Mouse (Mus musculus) MEL (cell line): ENCODE results near the gene Sept9. TPM values are rescaled to one million over a fixed set of nuclear protein-coding genes. Genes with fewer than 3 reads are reported as not detected.

ENCODE experiments used
- DNase-seq: peaks from one replicate; pipeline ENCODE4 v3.0.0; 2011; ENCODE audit warnings: low read depth, low spot score
- H3K27ac ChIP-seq: 2 replicates; pipeline ENCODE4 v1.5.1; 2012; ENCODE audit warnings: low read depth, mild to moderate bottlenecking, control low read depth, low read length, moderate library complexity; ENCODE audit not compliant: control insufficient read depth
- H3K27me3 ChIP-seq, 2 experiments: fragments of 150-350 bp in 1 of 2; sonication (generic) in 1 of 2; 2 replicates each; pipeline ENCODE4 v1.6.1; 2012; ENCODE audit warnings: low read length in 2 of 2, mild to moderate bottlenecking in 2 of 2, improper control_type of control experiment in 1 of 2, moderate library complexity in 1 of 2; ENCODE audit not compliant: insufficient read depth in 2 of 2, control insufficient read depth in 1 of 2
- H3K36me3 ChIP-seq, 2 experiments: 2 replicates each; pipeline ENCODE4 v1.6.1; 2012 to 2014; ENCODE audit warnings: low read length in 2 of 2, improper control_type of control experiment in 1 of 2, inconsistent platforms in 1 of 2, mild to moderate bottlenecking in 1 of 2; ENCODE audit not compliant: insufficient read depth in 2 of 2, control insufficient read depth in 1 of 2
- H3K4me1 ChIP-seq, 2 experiments: fragments of 150-350 bp in 1 of 2; sonication (generic) in 1 of 2; 2 replicates each; pipeline ENCODE4 v1.6.1; 2012; ENCODE audit warnings: low read length in 2 of 2, improper control_type of control experiment in 1 of 2, mild to moderate bottlenecking in 1 of 2; ENCODE audit not compliant: insufficient read depth in 2 of 2, control insufficient read depth in 1 of 2
- H3K4me3 ChIP-seq, 2 experiments: fragments of 150-350 bp in 1 of 2; sonication (generic) in 1 of 2; 2 replicates each; pipeline ENCODE4 v1.5.1; 2012; ENCODE audit warnings: low read depth in 2 of 2, low read length in 2 of 2, mild to moderate bottlenecking in 2 of 2, moderate library complexity in 2 of 2, control low read depth in 1 of 2, improper control_type of control experiment in 1 of 2; ENCODE audit not compliant: control insufficient read depth in 1 of 2, insufficient read depth in 1 of 2
- H3K79me2 ChIP-seq: 2 replicates; pipeline ENCODE4 v1.6.1; 2012; ENCODE audit warnings: mild to moderate bottlenecking, low read length, moderate library complexity; ENCODE audit not compliant: control insufficient read depth, poor library complexity, insufficient read depth
- H3K9ac ChIP-seq: 2 replicates; pipeline ENCODE4 v1.6.1; 2012; ENCODE audit warnings: low read depth, mild to moderate bottlenecking, control low read depth, low read length, moderate library complexity; ENCODE audit not compliant: control insufficient read depth, poor library complexity, severe bottlenecking
- H3K9me3 ChIP-seq: fragments of 150-350 bp; sonication (generic); replicated peaks from 2 replicates; pipeline ENCODE4 v1.6.1; 2012; ENCODE audit warnings: mild to moderate bottlenecking, low read length, improper control_type of control experiment, moderate library complexity; ENCODE audit not compliant: insufficient read depth
- CHD1 ChIP-seq: IDR thresholded peaks from 2 replicates; pipeline ENCODE4 v1.6.1; 2012; ENCODE audit warnings: low read depth, mild to moderate bottlenecking, inconsistent platforms, low read length, improper control_type of control experiment
- E2F4 ChIP-seq: IDR thresholded peaks from 2 replicates; pipeline ENCODE4 v1.6.1; 2011; ENCODE audit warnings: low read depth, low read length, improper control_type of control experiment, borderline replicate concordance
- ELF1 ChIP-seq: IDR thresholded peaks from 2 replicates; pipeline ENCODE4 v1.6.1; 2014; ENCODE audit warnings: low read depth, mild to moderate bottlenecking, inconsistent platforms, low read length, improper control_type of control experiment, moderate library complexity
- EP300 ChIP-seq, 2 experiments: IDR thresholded peaks; 2 replicates each; pipeline ENCODE4 v1.6.1; 2011; ENCODE audit warnings: improper control_type of control experiment in 2 of 2, low read length in 2 of 2, low read depth in 1 of 2, mild to moderate bottlenecking in 1 of 2
- ETS1 ChIP-seq: IDR thresholded peaks from 2 replicates; pipeline ENCODE4 v1.6.1; 2012; ENCODE audit warnings: low read depth, mild to moderate bottlenecking, inconsistent platforms, low read length, improper control_type of control experiment, moderate library complexity
- MAX ChIP-seq: IDR thresholded peaks from 2 replicates; pipeline ENCODE4 v1.6.1; 2011; ENCODE audit warnings: low read length, improper control_type of control experiment
- MAZ ChIP-seq: IDR thresholded peaks from 2 replicates; pipeline ENCODE4 v1.6.1; 2012; ENCODE audit warnings: low read depth, mild to moderate bottlenecking, inconsistent platforms, low read length, improper control_type of control experiment
- MYB ChIP-seq: IDR thresholded peaks from 2 replicates; pipeline ENCODE4 v1.6.1; 2011; ENCODE audit warnings: mild to moderate bottlenecking, low read depth, low read length, improper control_type of control experiment
- MYC ChIP-seq: IDR thresholded peaks from 2 replicates; pipeline ENCODE4 v1.6.1; 2011; ENCODE audit warnings: low read depth, mild to moderate bottlenecking, low read length, improper control_type of control experiment, moderate library complexity
- NRF1 ChIP-seq: IDR thresholded peaks from 2 replicates; pipeline ENCODE4 v1.6.1; 2014; ENCODE audit warnings: low read depth, mild to moderate bottlenecking, inconsistent platforms, low read length, improper control_type of control experiment, moderate library complexity; ENCODE audit not compliant: poor library complexity, insufficient read depth, severe bottlenecking
- POLR2A ChIP-seq, 2 experiments: IDR thresholded peaks; 2 replicates each; pipeline ENCODE4 v1.6.1; 2011 to 2012; ENCODE audit warnings: low read length in 2 of 2, mild to moderate bottlenecking in 2 of 2, control low read depth in 1 of 2, improper control_type of control experiment in 1 of 2, low read depth in 1 of 2, moderate library complexity in 1 of 2; ENCODE audit not compliant: control insufficient read depth in 1 of 2, insufficient read depth in 1 of 2, poor library complexity in 1 of 2
- POLR2AphosphoS5 ChIP-seq: IDR thresholded peaks from 2 replicates; pipeline ENCODE4 v1.6.1; 2012; ENCODE audit warnings: low read depth, borderline replicate concordance, mild to moderate bottlenecking, inconsistent platforms, low read length, moderate library complexity, mixed read lengths
- RAD21 ChIP-seq: IDR thresholded peaks from 2 replicates; pipeline ENCODE4 v1.6.1; 2011; ENCODE audit warnings: mild to moderate bottlenecking, low read depth, low read length, improper control_type of control experiment
- RCOR1 ChIP-seq: IDR thresholded peaks from 2 replicates; pipeline ENCODE4 v1.6.1; 2012; ENCODE audit warnings: low read depth, mild to moderate bottlenecking, inconsistent platforms, low read length, improper control_type of control experiment
- TBP ChIP-seq: IDR thresholded peaks from 2 replicates; pipeline ENCODE4 v1.8.0; 2011; ENCODE audit warnings: low read depth, low read length, improper control_type of control experiment
- USF1 ChIP-seq: IDR thresholded peaks from 2 replicates; pipeline ENCODE4 v1.6.1; 2014; ENCODE audit warnings: low read depth, mild to moderate bottlenecking, inconsistent platforms, low read length, improper control_type of control experiment, moderate library complexity
- USF2 ChIP-seq, 2 experiments: IDR thresholded peaks; 2 replicates each; pipeline ENCODE4 v1.6.1; 2011 to 2012; ENCODE audit warnings: improper control_type of control experiment in 2 of 2, low read length in 2 of 2, borderline replicate concordance in 1 of 2, inconsistent platforms in 1 of 2, low read depth in 1 of 2, mild to moderate bottlenecking in 1 of 2; ENCODE audit not compliant: insufficient read depth in 1 of 2
- ZC3H11A ChIP-seq: IDR thresholded peaks from 2 replicates; pipeline ENCODE4 v1.6.1; 2012; ENCODE audit warnings: low read depth, mild to moderate bottlenecking, inconsistent platforms, low read length, improper control_type of control experiment
- ZMIZ1 ChIP-seq: IDR thresholded peaks from 2 replicates; pipeline ENCODE4 v1.6.1; 2012; ENCODE audit warnings: low read depth, mild to moderate bottlenecking, inconsistent platforms, low read length, improper control_type of control experiment, moderate library complexity
- polyA plus RNA-seq, 2 experiments: library from polyadenylated mRNA; stranded (reverse) in 1 of 2; unstranded in 1 of 2; fragments of >175 nt in 1 of 2; fragments of >200 nt in 1 of 2; gene quantifications; 2 replicates each; pipeline versions ENCODE4 v1.2.1 to v1.2.4; 2012; ENCODE audit warnings: low replicate concordance in 2 of 2, low read depth in 1 of 2; ENCODE audit not compliant: insufficient read length in 2 of 2, insufficient read depth in 1 of 2, missing spikeins in 1 of 2
- total RNA-seq: library from RNA; depleted of rRNA; stranded (reverse); fragments of 300-350 nt; gene quantifications from 2 replicates; pipeline ENCODE4 v1.2.3, GENCODE M21; 2012

Sept9 gene
- total and polyA plus RNA-seq, 3 experiments = 49.7 to 196 (median 163) TPM

GRCm38 (mm10) chr11:117191524-117191923, 7.9 kb upstream of the Sept9 start:
- no peak overlapping the region for H3K9ac ChIP-seq
- peaks cover 0 to 5% of the 10 kb centered on the region in 2 experiments; a peak in 1 of 4 replicates for H3K4me1 ChIP-seq
- H3K9me3 ChIP-seq = no peaks in the 10 kb centered on the region
- no peaks in the 10 kb centered on the region for H3K36me3 ChIP-seq
- no peak for TF ChIP-seq EP300 (IDR thresholded peaks at IDR 0.05; ENCODE audit: low read depth in 1 of 2, low read length in 2 of 2)
- TF ChIP-seq CHD1 = no peak
- no peak for TF ChIP-seq E2F4
- TF ChIP-seq MYB = no peak
- DNase-seq = no peak
- no peak overlapping the region for H3K27ac ChIP-seq
- H3K4me3 ChIP-seq = no peak overlapping the region
- no peaks in the 10 kb centered on the region for H3K79me2 ChIP-seq
- peaks cover 7 to 17% of the 10 kb centered on the region in 2 experiments for H3K27me3 ChIP-seq

DNA sequence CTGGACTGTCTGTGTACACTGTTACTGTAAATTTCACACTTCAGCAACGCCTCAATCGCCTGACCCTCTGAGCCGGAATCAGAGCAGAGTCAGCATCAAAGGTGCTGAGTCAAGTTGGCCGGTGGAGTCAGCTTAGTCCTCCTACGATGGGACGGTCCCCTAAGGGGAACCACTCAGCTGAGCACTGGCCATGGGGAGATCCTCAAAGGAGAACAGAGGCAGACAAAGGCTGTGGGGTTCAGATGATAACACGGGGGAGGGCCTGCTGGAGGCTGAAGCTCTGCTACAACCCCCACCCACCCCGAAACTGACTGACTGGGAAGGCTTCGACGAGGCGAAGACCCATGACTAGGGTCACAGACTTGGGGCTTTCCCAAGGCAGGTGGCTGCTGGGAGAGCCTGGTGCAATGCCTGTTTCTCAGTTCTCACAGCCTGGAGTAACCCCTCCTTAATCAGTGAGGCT, 5.0 kb upstream of the Sept9 start:
- DNase-seq = peak; percentile 48
- no peak overlapping the region for H3K27ac ChIP-seq
- no peaks in the 10 kb centered on the region for H3K9me3 ChIP-seq
- H3K4me1 ChIP-seq = peaks cover 0 to 5% of the 10 kb centered on the region in 2 experiments; a peak in 1 of 4 replicates
- no peaks in the 10 kb centered on the region for H3K36me3 ChIP-seq
- H3K4me3 ChIP-seq = no peak overlapping the region
- TF ChIP-seq MAZ = no peak
- no peak for TF ChIP-seq RAD21
- TF ChIP-seq POLR2A (IDR thresholded peaks at IDR 0.05; ENCODE audit: control insufficient read depth in 1 of 2, insufficient read depth in 1 of 2, low read depth in 1 of 2, low read length in 2 of 2, poor library complexity in 1 of 2) = no peak
- TF ChIP-seq MAX = no peak
- H3K27me3 ChIP-seq = peaks cover 1 to 2% of the 10 kb centered on the region in 2 experiments; a peak in 2 of 4 replicates
- H3K9ac ChIP-seq = no peak overlapping the region
- H3K79me2 ChIP-seq = no peaks in the 10 kb centered on the region

DNA sequence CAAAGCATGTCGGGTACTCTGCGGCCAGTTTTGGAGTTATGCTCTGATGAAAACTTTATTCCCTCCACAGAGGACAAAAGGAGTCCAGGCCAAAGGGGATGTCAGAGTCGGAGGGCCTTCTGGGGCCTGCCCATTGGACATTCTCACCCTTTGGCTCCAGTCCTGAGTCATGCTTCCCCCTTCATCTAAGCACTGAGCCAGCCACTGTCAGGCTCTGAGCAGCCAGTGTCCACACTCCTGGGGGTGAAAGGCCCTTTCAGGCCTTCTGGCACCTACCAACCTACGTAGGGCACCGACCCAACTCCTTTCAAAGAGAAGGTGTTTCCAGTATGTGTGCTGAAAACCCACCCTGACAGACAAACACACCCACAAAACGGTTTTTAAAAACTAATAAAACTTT, 3.8 kb upstream of the Sept9 start:
- no peak overlapping the region for H3K9ac ChIP-seq
- no peak overlapping the region for H3K27ac ChIP-seq
- TF ChIP-seq EP300 (IDR thresholded peaks at IDR 0.05; ENCODE audit: low read depth in 1 of 2, low read length in 2 of 2) = no peak
- no peak for TF ChIP-seq TBP
- TF ChIP-seq E2F4 = no peak
- no peak for TF ChIP-seq MAZ
- TF ChIP-seq POLR2AphosphoS5 = no peak
- TF ChIP-seq POLR2A (IDR thresholded peaks at IDR 0.05; ENCODE audit: control insufficient read depth in 1 of 2, insufficient read depth in 1 of 2, low read depth in 1 of 2, low read length in 2 of 2, poor library complexity in 1 of 2) = no peak
- no peak for TF ChIP-seq RCOR1
- TF ChIP-seq MYC = no peak
- TF ChIP-seq USF1 = no peak
- no peak for TF ChIP-seq ZMIZ1
- no peak for TF ChIP-seq ELF1
- no peak for TF ChIP-seq RAD21
- TF ChIP-seq MAX = no peak
- no peak for TF ChIP-seq NRF1
- no peak for TF ChIP-seq USF2 (IDR thresholded peaks at IDR 0.05; ENCODE audit: borderline replicate concordance in 1 of 2, insufficient read depth in 1 of 2, low read depth in 1 of 2, low read length in 2 of 2)
- no peak for TF ChIP-seq ETS1
- no peak for TF ChIP-seq ZC3H11A
- TF ChIP-seq, all 39 proteins: peak for 0
- Histone ChIP-seq H3K36me3 (no peaks in the 10 kb centered on the region), H3K79me2 (no peaks in the 10 kb centered on the region), H3K4me1 (peaks cover 0 to 5% of the 10 kb centered on the region in 2 experiments; a peak in 1 of 4 replicates), H3K4me3 (no peak overlapping the region), H3K27me3 (peaks cover 1 to 2% of the 10 kb centered on the region in 2 experiments; a peak in 2 of 4 replicates), H3K9me3 (no peaks in the 10 kb centered on the region)
- no peak for DNase-seq
